Mouse (Mus musculus) lung, adult 18-20 months (tissue): Measurements from ENCODE around the gene Mansc4.
A peak's percentile ranks its signal among the peaks of the same experiment; 100 is the strongest.

Experiments used
- DNase-seq, 2 experiments: peaks; one replicate each; pipeline ENCODE4 v3.0.0; 2022; ENCODE audit warnings: mixed read lengths in 2 of 2

Gene Mansc4

DNA sequence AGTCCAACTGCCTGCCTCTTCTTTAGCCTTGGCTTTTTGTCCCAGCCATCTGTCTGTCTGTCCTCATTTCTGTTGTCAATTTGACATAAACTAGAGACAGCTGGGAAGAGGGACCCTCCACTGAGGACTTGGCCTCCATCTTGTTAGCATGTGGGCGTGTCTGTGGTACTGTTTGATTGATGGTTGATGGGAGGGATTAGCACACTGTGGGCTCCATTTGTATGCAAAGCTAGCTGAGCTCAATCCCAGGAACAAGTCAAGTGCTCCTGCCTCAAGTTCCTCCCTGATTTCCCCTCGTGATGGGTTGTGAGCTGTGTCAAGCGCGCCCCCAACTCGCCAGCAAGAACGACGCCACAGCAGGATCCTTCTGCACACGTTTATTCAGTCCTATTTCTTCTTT lies 10.0 kb downstream of the Mansc4 start:
- no peak for DNase-seq

DNA sequence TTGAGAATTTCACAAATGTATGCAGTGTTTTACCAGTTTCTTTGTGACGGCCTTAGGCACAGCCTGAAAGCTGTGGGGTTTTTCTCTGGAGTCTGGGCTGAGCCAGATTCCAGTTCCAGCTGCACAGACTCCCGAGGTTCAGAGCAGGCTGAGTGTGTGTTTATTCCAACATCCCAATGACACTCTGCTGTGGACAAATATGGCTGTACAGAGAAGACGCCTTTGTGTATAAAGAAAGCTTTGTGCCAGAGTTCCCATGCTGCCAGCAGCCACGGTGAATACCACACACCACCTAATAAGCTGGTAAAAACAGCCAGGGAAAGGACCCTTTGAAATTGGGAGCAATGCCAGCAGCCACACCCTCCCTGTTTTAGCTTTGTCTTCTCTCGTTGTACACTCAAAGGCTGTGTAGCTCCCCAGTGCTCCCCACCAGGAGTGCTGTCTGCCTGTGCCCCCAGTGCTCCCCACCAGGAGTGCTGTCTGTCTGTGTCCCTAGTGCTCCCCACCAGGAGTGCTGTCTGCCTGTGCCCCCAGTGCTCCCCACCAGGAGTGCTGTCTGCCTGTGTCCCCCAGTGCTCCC lies 10.9 kb downstream of the Mansc4 start:
- no peak for DNase-seq

DNA sequence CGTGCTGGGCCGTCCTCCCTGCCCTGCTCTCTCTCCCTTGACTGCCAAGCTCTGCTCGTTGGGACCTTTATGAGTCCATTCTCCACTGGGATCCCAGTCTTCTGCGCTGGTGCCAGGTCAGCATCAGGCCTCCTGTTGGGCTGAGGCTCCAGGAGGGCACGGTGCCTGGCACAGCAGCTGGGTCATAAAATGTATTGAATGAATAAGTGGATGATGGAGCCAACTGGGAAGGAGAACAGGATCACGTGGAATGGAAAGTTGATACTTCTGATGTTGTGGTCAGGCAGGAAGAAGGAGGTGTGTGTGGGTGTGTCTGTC lies 21.9 kb downstream of the Mansc4 start:
- DNase-seq: no peak

DNA sequence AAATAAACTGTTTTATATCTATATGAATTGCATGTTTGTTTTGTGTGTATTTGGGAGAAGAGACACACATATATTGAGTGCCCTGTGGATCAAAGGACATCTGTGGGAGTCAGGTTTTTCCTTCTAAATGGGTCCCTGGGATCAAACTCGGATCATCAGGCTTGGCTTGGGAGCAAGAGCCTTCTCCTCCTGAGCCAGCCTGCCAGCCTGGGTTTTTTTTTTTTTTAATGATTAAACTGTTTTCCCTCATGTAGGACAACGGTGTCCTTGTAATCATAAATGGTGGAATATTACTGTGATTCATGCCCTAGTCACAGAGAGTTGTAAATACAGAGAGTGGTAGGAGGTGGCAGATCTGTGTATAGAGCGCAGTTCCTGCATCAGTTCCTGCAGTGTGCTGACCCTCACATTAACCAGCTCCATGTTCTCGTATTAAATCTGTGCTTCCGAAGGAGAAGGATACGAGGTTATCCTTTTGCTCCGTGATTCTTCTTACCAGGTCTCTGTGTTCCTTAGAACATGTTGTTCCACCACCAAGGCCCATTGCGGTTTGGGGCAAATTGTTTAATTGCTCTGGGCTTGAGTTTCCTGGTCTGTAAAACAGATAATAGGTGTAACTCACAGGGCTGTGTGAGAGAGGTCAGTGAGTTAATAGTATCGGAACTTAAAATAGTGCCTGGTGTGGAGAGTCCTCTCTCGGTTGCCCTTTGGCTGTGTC lies 22.4 kb downstream of the Mansc4 start:
- DNase-seq: no peak

DNA sequence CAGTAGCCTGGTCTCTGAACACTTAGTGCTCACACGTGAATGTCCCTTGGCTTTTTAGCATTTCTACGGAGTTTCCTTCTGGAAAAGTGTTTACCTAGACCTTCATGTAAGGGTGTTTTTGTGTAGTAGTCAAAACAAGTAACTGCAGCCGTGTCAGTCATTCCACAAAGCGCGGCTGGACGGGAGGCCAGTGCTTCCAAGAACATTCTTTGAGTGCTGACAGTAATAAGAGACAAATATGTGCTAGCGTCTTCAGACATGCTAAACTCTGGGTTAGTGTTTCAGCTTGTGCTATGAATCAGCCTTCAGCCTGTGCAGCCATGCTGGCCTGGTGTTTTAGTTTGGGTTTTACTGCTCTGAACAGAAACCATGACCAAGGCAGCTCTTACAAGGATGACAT lies 24.1 kb downstream of the Mansc4 start:
- DNase-seq: no peak

DNA sequence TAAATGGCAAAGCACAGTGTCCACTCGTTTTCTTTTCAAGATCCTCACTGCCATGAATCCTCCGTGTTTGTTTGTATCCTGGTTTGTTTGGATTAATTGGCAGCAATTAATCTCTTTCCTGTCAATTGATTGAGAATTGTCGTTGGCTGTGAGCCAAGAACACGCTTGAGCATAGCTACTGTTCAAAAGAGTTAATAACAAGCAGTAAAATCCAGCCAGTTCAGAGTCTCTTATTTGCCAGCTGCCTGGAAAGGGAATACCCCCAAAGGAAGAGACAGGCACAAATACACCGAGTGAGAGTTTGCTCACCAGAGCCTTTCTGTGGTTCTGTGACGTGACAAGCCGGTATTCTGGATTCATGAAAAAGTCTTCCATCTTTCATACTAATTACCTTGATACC lies 24.8 kb downstream of the Mansc4 start:
- no peak for DNase-seq

DNA sequence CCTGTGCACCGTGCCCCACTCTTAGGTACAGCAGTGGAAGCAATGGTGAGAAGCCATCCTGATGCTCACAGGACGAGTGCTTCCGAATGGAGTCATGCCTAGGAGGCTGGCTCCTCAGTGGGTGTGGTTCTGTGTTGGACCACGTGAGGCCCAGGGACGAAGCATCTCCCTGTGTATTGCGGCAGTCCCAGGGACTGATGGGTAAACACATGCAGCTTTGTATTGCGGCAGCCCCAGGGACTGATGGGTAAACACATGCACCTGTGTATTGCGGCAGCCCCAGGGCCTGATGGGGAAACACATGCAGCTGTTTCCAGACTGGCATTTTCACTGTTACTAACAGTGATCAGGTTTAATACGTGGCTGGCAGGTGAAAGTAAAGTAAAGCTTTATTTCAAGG lies 25.2 kb downstream of the Mansc4 start:
- no peak for DNase-seq

DNA sequence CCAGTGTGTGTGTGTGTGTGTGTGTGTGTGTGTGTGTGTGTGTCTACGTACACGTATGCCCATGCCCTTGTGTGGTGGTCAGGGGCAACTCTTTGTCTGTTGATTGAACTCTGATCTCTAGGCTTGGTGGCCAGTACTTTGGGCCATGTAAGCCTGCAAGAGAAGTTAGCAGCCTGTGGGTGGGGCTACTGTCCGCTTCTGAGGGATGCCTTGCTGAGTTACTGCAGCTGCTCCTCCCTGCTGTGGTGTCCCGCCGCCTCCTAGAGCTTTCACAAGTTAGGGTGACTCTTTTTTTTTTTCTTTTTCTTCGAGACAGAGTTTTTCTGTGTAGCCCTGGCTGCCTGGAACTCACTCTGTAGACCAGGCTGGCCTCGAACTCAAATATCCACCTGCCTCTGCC lies 27.5 kb downstream of the Mansc4 start:
- DNase-seq: no peak

DNA sequence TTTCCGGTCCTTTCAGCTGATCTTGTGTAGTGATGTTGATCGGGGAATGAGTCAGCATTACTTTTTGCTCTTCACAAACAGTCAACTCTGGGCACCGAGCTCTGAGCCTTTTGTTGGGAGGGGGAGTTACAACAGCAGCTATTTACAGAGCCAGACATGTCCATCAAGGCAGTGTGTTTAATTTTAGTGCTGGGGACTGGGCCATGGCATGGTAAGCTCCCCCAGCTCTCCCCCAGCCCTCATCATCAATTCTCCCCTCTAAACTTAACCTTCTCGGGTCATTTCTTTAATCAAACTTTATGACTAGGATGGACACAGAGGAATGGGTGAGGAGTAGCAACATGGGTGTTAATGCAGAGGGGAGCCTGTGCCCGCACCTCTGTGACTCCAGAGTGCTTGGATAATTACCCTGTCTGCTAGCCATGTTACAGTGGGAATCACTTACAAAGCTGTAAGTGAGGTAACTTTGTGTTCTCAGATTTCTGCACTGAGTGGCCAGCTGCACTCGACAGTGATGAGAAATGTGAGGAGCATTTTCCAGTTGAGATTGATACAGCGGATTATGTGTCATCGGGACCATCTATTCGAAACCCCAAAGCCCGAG lies 31.4 kb downstream of the Mansc4 start:
- no peak for DNase-seq

DNA sequence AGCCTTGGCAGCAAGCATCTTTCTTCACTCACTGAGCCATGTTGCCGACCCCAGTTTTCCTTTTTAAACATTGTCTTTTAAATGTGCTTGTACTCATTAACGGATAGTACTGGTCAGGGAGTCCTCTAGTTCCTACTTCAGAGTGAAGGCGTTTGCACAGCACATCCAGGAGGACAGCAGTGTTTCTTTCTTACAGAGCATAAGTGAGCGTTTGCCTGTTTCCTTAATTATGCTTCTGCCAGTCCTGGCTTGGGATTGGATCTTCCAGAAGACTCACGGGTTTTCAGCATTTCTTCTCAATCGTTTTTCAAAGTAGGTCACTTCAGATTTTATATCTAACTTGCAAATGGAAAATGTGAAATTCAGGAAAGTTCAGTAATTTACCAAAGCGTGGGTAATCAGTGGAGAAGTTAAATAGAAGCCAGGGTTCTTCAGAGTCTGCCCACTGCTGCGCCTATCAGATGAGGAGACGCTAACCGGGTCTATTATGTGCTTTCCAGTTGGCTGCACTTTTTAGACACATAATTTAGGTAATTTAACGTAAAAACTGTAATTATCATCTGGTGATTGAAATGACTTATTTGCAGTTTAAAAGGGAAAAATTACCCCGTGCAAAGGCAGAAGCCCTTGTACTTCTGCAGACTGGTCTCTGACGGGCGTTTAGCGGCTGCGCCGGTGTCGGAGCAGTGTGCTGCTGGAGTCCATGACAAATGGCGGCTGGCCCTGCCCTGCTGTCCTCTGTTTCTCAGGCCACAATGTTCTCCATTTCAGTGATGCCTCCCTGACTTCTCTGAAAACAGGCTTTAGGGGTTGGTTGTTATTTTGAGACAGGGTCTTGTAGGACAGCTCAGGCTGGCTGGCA lies 32.8 kb downstream of the Mansc4 start:
- no peak for DNase-seq

DNA sequence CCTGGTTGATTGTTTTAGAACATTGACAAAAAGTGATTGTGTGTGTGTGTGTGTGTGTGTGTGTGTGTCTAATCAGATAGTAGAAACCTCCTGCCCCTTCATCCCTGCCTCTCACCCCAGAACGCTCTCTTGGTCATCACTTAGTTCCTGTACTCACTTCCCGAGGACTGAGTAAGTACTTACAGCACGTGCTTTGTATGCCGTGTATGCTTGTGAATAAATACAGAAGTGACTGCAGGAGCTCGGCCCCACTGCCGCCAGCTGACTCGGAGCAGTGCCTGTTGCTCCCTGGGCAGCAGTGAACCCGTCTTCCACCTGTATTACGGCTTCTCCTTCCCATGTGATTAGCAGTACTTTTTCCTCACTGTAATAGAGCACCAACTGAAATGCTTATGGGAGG lies 34.4 kb downstream of the Mansc4 start:
- no peak for DNase-seq

DNA sequence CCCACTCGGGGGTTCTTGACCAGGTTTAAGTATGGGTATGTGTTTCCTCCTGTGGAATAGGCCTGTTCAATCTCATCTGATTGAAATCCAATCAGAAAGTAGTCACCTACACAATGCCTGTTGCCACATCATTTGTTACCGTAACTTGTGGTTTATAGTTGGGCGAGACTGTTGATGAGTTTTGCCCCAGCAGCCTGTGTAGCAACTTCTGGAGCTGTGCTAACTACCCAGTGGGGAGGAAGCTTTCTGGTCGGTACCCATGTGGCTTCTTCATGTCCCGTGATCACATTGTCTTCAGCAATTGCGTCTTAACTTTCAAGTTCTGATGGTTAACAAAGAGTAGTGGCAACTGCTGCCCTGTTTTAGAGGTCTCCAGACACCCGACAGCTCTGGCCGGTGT lies 35.2 kb downstream of the Mansc4 start:
- DNase-seq: no peak

DNA sequence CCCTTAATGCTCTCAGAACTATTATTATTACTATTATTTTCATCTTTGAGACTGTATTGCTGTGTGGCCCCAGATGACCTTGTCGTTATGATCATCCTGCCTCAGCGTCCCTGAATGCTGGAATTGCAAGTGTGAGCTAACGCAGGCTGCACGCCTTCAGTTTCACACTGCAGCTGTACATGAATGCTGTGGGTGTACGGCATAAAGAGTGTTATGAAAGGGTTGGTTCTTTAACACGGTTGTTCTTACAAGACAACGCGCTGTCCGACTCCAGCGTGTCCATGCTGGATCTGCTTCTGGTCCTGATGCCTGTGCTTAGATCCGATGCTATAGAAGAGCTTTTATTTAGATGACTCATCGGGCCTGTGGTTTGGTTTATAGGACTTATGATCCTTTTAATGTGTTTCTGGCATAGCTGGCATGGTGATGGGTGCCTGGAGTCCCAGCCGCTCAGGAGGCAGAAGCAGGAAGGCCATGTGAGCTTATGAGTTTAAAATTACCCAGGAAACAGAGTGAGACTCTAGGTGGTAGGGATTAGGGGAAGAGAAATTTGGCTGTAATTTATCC lies 37.5 kb downstream of the Mansc4 start:
- DNase-seq: no peak

DNA sequence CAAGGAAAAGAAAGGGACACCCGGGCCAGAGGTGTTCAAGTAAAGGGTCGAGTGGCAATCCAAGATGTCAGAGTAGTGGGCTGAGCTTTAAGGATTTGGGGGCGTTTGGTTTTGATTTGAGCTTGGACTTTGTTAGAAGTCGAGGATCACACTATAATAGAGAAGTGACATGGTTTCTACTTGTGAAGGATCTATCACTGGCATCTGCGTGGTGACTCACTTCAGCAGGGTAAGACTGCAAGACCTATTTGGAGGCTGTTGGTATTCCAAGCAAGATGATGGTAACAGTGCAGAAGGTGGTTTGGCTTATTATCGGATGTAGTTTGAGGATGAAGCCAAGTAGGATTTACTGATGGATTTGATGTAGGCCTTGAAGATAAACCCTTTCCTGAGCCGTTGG lies 43.2 kb downstream of the Mansc4 start:
- DNase-seq: no peak

DNA sequence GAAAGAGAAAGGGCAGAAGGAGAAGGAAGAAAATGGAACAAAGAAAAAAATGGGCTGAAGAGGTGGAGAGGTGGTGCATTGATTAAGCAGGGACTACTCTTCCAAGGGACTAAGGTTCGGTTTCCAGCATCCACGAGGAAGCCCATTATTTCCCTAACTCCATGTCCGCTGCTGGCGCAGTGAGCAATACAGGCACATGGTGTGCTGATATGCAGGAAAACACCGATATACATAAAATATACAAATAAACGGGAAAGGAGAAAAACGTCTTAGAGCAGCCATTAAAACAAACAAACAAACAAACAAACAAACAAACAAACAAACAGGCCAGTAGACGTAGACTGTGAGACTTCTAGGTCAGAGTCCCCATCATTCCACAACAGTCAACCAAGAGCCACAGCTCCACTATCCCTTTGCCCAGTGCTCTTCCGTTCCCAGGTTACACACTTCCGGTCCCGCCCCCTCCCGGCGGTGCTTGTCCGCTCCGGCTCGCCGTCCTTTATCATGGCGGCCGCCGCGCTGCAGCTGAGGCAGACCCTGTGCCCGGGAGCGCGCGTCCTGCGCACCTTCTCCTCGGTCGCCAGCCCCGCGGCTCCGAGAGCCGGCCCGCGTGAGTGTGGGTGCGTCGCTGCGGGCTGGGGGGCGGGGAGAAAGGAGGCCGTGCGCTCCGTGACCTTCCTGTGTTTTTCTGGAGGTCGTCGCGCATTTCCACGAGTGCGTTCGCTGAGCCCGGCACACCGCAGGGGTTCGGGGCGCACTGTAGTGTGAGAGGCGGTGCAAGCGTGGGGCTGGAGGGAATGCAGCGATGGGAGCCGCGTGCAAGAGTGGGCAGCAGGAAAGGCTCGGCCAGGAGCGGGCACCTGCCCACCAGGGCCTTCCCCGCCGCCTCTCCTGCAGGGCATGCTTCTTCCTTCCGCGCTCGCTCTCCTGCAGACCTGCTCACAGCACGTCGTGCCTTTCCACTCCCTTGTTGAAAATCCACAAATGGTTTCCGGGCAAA lies 44.2 kb downstream of the Mansc4 start, which contains the start of gene Mrps35:
Mrps35 (plus strand) TSS at position 474 of the 1,000 bp plus-strand sequence.
- DNase-seq: peak; percentile 87 to 91

DNA sequence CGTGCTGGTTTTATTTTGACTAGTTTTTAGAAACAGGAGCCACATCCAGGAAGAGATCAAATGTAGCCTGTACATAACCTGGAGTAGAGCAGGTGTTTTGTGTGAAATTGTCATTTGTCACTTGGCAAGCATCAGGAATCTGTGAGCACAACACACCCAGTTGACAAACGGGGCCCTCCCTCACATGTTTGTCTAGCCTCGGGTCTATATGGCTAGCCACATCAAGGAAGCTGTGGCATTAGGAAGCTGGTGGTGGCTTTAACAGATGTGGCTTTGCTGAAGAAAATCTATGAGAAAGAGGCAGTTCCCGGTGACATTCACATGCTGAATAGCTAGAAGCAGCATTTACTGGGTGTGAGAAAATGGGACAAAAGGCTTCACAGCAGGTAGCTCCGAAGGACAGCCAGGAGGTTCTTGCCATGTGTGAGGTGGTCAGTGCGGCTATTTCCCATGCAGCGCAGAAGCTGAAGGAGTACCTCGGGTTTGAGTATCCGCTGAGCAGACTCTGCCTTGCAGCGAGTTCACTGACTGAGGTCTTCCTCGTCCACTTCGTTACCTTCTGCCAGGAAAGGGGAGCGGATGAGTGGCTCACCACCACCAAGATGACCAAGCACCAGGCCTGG lies 54.4 kb downstream of the Mansc4 start, which contains the start of gene Rep15:
Rep15 (plus strand) TSS at position 282 of the 623 bp plus-strand sequence.
- no peak for DNase-seq

DNA sequence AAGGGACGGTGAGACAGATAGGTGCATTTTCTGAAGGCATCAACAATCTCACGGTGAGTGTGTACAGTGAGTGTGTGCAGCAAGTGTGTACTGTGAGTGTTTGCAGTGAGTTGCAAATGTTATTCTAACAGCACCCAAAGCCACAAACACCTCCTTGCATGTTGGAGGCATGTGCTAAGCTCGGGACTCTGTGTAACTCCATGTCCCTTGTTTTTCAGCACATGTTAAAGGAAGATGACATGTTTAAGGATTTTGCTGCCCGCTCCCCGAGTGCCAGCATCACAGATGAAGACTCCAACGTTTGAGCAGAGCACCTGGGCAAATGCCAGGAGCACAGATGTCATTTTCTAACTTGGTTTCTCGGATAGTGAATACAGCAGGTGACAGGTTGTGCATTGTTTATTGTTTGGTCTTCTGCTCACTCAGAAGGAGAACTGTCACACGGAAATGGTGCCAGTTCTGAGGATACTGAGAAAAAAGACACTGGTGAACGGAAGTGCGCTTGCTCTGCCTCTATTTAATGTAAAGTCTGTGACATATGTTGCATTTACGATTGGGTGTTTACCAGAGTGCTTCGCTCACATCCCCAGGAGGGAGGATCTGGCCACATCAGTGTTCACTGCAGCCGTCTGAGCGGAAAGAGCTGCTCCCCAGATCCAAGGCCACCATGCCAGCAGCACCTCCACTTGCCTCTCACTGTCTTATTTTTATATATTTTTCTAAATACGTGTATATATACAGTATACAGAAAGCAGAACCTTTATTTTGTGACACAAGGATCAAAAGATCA lies 56.5 kb downstream of the Mansc4 start:
- no peak for DNase-seq

DNA sequence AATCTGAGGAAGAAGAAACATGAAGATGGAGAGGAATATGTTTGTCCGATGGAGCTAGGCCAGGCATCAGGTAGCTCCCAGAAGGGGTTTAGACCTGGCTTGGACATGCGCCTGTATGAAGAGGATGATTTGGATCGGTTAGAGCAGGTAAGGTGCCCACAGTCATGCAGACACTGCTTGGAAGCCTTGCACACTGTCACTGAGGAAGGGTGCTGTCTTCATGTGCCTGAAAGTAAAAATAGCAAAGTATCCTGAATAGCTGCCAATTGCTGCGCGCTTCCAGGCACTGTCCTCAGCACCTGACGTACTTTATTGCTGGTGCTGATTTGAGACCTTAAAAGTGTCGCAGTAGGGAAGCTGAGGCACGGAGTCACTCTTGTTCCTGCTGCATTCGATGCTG lies 57.2 kb downstream of the Mansc4 start:
- DNase-seq: no peak

DNA sequence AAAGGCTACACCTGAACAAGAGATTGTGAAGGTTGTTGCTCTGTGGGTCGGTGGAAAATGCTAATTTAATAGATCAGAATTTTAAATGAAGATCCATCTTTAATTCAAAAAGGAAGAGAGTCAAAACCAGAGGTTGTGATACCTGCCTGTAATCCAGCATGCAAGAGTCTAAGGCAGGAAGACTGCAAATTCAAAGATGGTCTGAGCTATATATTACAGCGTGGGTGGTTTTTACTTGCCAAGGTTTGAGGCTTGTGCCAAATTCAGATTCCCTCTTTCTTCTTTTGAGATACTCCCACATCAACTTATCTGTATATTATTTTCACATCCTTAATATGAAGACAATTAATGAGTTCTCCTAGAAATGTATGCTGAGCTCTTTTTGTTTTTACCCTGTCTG lies 58.4 kb downstream of the Mansc4 start:
- no peak for DNase-seq
